Mouse (Mus musculus): ENCODE data around the gene Dpy19l1. TPM values are rescaled to one million over a fixed set of nuclear protein-coding genes. Genes with fewer than 3 reads are reported as not detected.

Gene Dpy19l1
- polyA plus RNA-seq, 1 experiment from 2014 or later, result 15.7 TPM

- peak; percentile 42; the same call in 1 of the 2 replicates for ATAC-seq (ENCODE audit: insufficient number of reproducible peaks, insufficient read depth, low FRiP score, low read depth)
- Histone ChIP-seq H3K27me3 (ENCODE audit: control insufficient read depth, insufficient read depth, low read length) (no peaks in the 10 kb centered on the region), H3K9ac (replicated peaks; ENCODE audit: low read depth, low read length) (no peak overlapping the region), H3K9me3 (ENCODE audit: control insufficient read depth, low read depth, low read length) (no peaks in the 10 kb centered on the region), H3K4me2 (replicated peaks; ENCODE audit: low read depth, low read length) (no peak overlapping the region), H3K4me3 (ENCODE audit: low read depth, low read length) (no peak overlapping the region), H3K27ac (ENCODE audit: low read length) (no peak overlapping the region), H3K36me3 (ENCODE audit: control insufficient read depth, insufficient read depth, low read length) (no peaks in the 10 kb centered on the region), H3K4me1 (ENCODE audit: control insufficient read depth, insufficient read depth, low read length) (no peaks in the 10 kb centered on the region)
- WGBS, result 84% methylated on average over 6 of the region's 6 CpGs
Measured at GRCm38 (mm10) chr9:24488425-24489104, 14.4 kb downstream of the Dpy19l1 start.

GRCm38 (mm10) chr9:24482375-24482774, 20.6 kb downstream of the Dpy19l1 start:
- Histone ChIP-seq H3K36me3 (ENCODE audit: control insufficient read depth, insufficient read depth, low read length) (no peaks in the 10 kb centered on the region), H3K4me1 (ENCODE audit: control insufficient read depth, insufficient read depth, low read length) (no peaks in the 10 kb centered on the region), H3K27me3 (ENCODE audit: control insufficient read depth, insufficient read depth, low read length) (no peaks in the 10 kb centered on the region), H3K4me2 (replicated peaks; ENCODE audit: low read depth, low read length) (no peak overlapping the region), H3K9ac (replicated peaks; ENCODE audit: low read depth, low read length) (no peak overlapping the region), H3K9me3 (ENCODE audit: control insufficient read depth, low read depth, low read length) (no peaks in the 10 kb centered on the region), H3K4me3 (ENCODE audit: low read depth, low read length) (no peak overlapping the region), H3K27ac (ENCODE audit: low read length) (no peak overlapping the region)
- WGBS, result 75% methylated on average over 5 of the region's 5 CpGs
- no peak for ATAC-seq (ENCODE audit: insufficient number of reproducible peaks, insufficient read depth, low FRiP score, low read depth)

- no peaks in the 10 kb centered on the region for H3K4me1 ChIP-seq (ENCODE audit: control insufficient read depth, insufficient read depth, low read length)
- no peaks in the 10 kb centered on the region for H3K9me3 ChIP-seq (ENCODE audit: control insufficient read depth, low read depth, low read length)
- H3K4me2 ChIP-seq (replicated peaks; ENCODE audit: low read depth, low read length), result no peak overlapping the region
- no peak overlapping the region for H3K9ac ChIP-seq (replicated peaks; ENCODE audit: low read depth, low read length)
- WGBS, result 92% methylated on average over 2 of the region's 2 CpGs
- no peak overlapping the region for H3K4me3 ChIP-seq (ENCODE audit: low read depth, low read length)
- ATAC-seq (ENCODE audit: insufficient number of reproducible peaks, insufficient read depth, low FRiP score, low read depth), result no peak
- H3K27me3 ChIP-seq (ENCODE audit: control insufficient read depth, insufficient read depth, low read length), result no peaks in the 10 kb centered on the region
- H3K36me3 ChIP-seq (ENCODE audit: control insufficient read depth, insufficient read depth, low read length), result no peaks in the 10 kb centered on the region
- H3K27ac ChIP-seq (ENCODE audit: low read length), result no peak overlapping the region
Measured at GRCm38 (mm10) chr9:24477251-24477650, 25.7 kb downstream of the Dpy19l1 start.

- no peak overlapping the region for H3K9ac ChIP-seq (replicated peaks; ENCODE audit: low read depth, low read length)
- no peak overlapping the region for H3K4me3 ChIP-seq (ENCODE audit: low read depth, low read length)
- WGBS, result 83% methylated on average over 7 of the region's 7 CpGs
- H3K4me2 ChIP-seq (replicated peaks; ENCODE audit: low read depth, low read length), result no peak overlapping the region
- no peaks in the 10 kb centered on the region for H3K36me3 ChIP-seq (ENCODE audit: control insufficient read depth, insufficient read depth, low read length)
- ATAC-seq (ENCODE audit: insufficient number of reproducible peaks, insufficient read depth, low FRiP score, low read depth), result no peak
- no peaks in the 10 kb centered on the region for H3K9me3 ChIP-seq (ENCODE audit: control insufficient read depth, low read depth, low read length)
- no peaks in the 10 kb centered on the region for H3K27me3 ChIP-seq (ENCODE audit: control insufficient read depth, insufficient read depth, low read length)
- H3K4me1 ChIP-seq (ENCODE audit: control insufficient read depth, insufficient read depth, low read length), result no peaks in the 10 kb centered on the region
- H3K27ac ChIP-seq (ENCODE audit: low read length), result no peak overlapping the region
Measured at GRCm38 (mm10) chr9:24473824-24474223, 29.1 kb downstream of the Dpy19l1 start.

GRCm38 (mm10) chr9:24472514-24472913, 30.4 kb downstream of the Dpy19l1 start:
- no peak overlapping the region for H3K9ac ChIP-seq (replicated peaks; ENCODE audit: low read depth, low read length)
- H3K4me1 ChIP-seq (ENCODE audit: control insufficient read depth, insufficient read depth, low read length), result no peaks in the 10 kb centered on the region
- H3K36me3 ChIP-seq (ENCODE audit: control insufficient read depth, insufficient read depth, low read length), result no peaks in the 10 kb centered on the region
- no peaks in the 10 kb centered on the region for H3K27me3 ChIP-seq (ENCODE audit: control insufficient read depth, insufficient read depth, low read length)
- no peaks in the 10 kb centered on the region for H3K9me3 ChIP-seq (ENCODE audit: control insufficient read depth, low read depth, low read length)
- no peak overlapping the region for H3K27ac ChIP-seq (ENCODE audit: low read length)
- WGBS, result 78% methylated on average over 3 of the region's 3 CpGs
- no peak overlapping the region for H3K4me2 ChIP-seq (replicated peaks; ENCODE audit: low read depth, low read length)
- H3K4me3 ChIP-seq (ENCODE audit: low read depth, low read length), result no peak overlapping the region
- no peak for ATAC-seq (ENCODE audit: insufficient number of reproducible peaks, insufficient read depth, low FRiP score, low read depth)

GRCm38 (mm10) chr9:24470166-24470565, 32.8 kb downstream of the Dpy19l1 start:
- Histone ChIP-seq H3K4me1 (ENCODE audit: control insufficient read depth, insufficient read depth, low read length) (no peaks in the 10 kb centered on the region), H3K9me3 (ENCODE audit: control insufficient read depth, low read depth, low read length) (no peaks in the 10 kb centered on the region), H3K9ac (replicated peaks; ENCODE audit: low read depth, low read length) (no peak overlapping the region), H3K4me3 (ENCODE audit: low read depth, low read length) (no peak overlapping the region), H3K27me3 (ENCODE audit: control insufficient read depth, insufficient read depth, low read length) (no peaks in the 10 kb centered on the region), H3K27ac (ENCODE audit: low read length) (no peak overlapping the region), H3K4me2 (replicated peaks; ENCODE audit: low read depth, low read length) (no peak overlapping the region), H3K36me3 (ENCODE audit: control insufficient read depth, insufficient read depth, low read length) (no peaks in the 10 kb centered on the region)
- no peak for ATAC-seq (ENCODE audit: insufficient number of reproducible peaks, insufficient read depth, low FRiP score, low read depth)
- WGBS, result 52% methylated on average over 5 of the region's 5 CpGs

GRCm38 (mm10) chr9:24467186-24467585, 35.8 kb downstream of the Dpy19l1 start:
- no peak for ATAC-seq (ENCODE audit: insufficient number of reproducible peaks, insufficient read depth, low FRiP score, low read depth)
- Histone ChIP-seq H3K9me3 (ENCODE audit: control insufficient read depth, low read depth, low read length) (no peaks in the 10 kb centered on the region), H3K9ac (replicated peaks; ENCODE audit: low read depth, low read length) (no peak overlapping the region), H3K36me3 (ENCODE audit: control insufficient read depth, insufficient read depth, low read length) (no peaks in the 10 kb centered on the region), H3K27ac (ENCODE audit: low read length) (no peak overlapping the region), H3K4me1 (ENCODE audit: control insufficient read depth, insufficient read depth, low read length) (no peaks in the 10 kb centered on the region), H3K4me3 (ENCODE audit: low read depth, low read length) (no peak overlapping the region), H3K27me3 (ENCODE audit: control insufficient read depth, insufficient read depth, low read length) (no peaks in the 10 kb centered on the region), H3K4me2 (replicated peaks; ENCODE audit: low read depth, low read length) (no peak overlapping the region)
- 85% methylated on average over 5 of the region's 5 CpGs for WGBS

- Histone ChIP-seq H3K4me1 (ENCODE audit: control insufficient read depth, insufficient read depth, low read length) (no peaks in the 10 kb centered on the region), H3K9me3 (ENCODE audit: control insufficient read depth, low read depth, low read length) (no peaks in the 10 kb centered on the region), H3K4me3 (ENCODE audit: low read depth, low read length) (no peak overlapping the region), H3K27ac (ENCODE audit: low read length) (no peak overlapping the region), H3K36me3 (ENCODE audit: control insufficient read depth, insufficient read depth, low read length) (no peaks in the 10 kb centered on the region), H3K4me2 (replicated peaks; ENCODE audit: low read depth, low read length) (no peak overlapping the region), H3K9ac (replicated peaks; ENCODE audit: low read depth, low read length) (no peak overlapping the region), H3K27me3 (ENCODE audit: control insufficient read depth, insufficient read depth, low read length) (no peaks in the 10 kb centered on the region)
- no peak for ATAC-seq (ENCODE audit: insufficient number of reproducible peaks, insufficient read depth, low FRiP score, low read depth)
- WGBS, result 95% methylated on average over 1 of the region's 1 CpGs
Measured at GRCm38 (mm10) chr9:24466649-24467048, 36.3 kb downstream of the Dpy19l1 start.

- Histone ChIP-seq H3K36me3 (ENCODE audit: control insufficient read depth, insufficient read depth, low read length) (no peaks in the 10 kb centered on the region; the same call in 1 of the 2 replicates), H3K4me2 (replicated peaks; ENCODE audit: low read depth, low read length) (no peak overlapping the region), H3K27me3 (ENCODE audit: control insufficient read depth, insufficient read depth, low read length) (no peaks in the 10 kb centered on the region), H3K27ac (ENCODE audit: low read length) (no peak overlapping the region), H3K9me3 (ENCODE audit: control insufficient read depth, low read depth, low read length) (no peaks in the 10 kb centered on the region), H3K4me1 (ENCODE audit: control insufficient read depth, insufficient read depth, low read length) (no peaks in the 10 kb centered on the region), H3K9ac (replicated peaks; ENCODE audit: low read depth, low read length) (no peak overlapping the region), H3K4me3 (ENCODE audit: low read depth, low read length) (no peak overlapping the region)
- no peak for ATAC-seq (ENCODE audit: insufficient number of reproducible peaks, insufficient read depth, low FRiP score, low read depth)
- 87% methylated on average over 9 of the region's 9 CpGs for WGBS
Measured at GRCm38 (mm10) chr9:24461379-24461961, 41.5 kb downstream of the Dpy19l1 start.
